Mouse (Mus musculus) left cerebral cortex, postnatal 14 days (tissue): ENCODE measurements at regions not wholly inside any gene's neighbourhood (a gene's known extent, or its start where the extent isn't known, plus 50 kb on each side); places are given as distances from the start of the nearest gene placed in this dataset.

Experiments
- DNase-seq, 2 experiments: peaks; one replicate each; pipeline ENCODE4 v3.0.0; 2021 to 2022; ENCODE audit warnings: low spot score in 2 of 2, mixed read lengths in 1 of 2
- intact Hi-C: fragments of 180-260 bp; cut with DNase I; formaldehyde crosslinking; loops from one replicate; pipeline ENCODE4 v1.15.1; 2025

GRCm38 (mm10) chr5:80766591-80766990 is 253.3 kb upstream of the Adgrl3 start:
- no peak for DNase-seq
- intact Hi-C loops = no loop called here

GRCm38 (mm10) chr5:80783892-80784291 is 236.0 kb upstream of the Adgrl3 start:
- peak; percentile 51 to 93 for DNase-seq
- intact Hi-C loops = no loop called here

- DNase-seq = no peak
- intact Hi-C loops = no loop called here
Observed at GRCm38 (mm10) chr5:80784746-80785145, 235.2 kb upstream of the Adgrl3 start.

- DNase-seq = no peak
- intact Hi-C loops = no loop called here
Observed at GRCm38 (mm10) chr5:80791658-80792057, 228.3 kb upstream of the Adgrl3 start.

GRCm38 (mm10) chr5:80799777-80800176 is 220.2 kb upstream of the Adgrl3 start:
- intact Hi-C loops = no loop called here

GRCm38 (mm10) chr5:80812917-80813316 is 207.0 kb upstream of the Adgrl3 start:
- no peak for DNase-seq
- intact Hi-C loops = no loop called here

More at GRCm38 (mm10) chr5:80799777-80800176, 220.2 kb upstream of the Adgrl3 start:
- DNase-seq = no peak

- intact Hi-C loops = no loop called here
- no peak for DNase-seq
Observed at GRCm38 (mm10) chr5:80819208-80819607, 200.7 kb upstream of the Adgrl3 start.

- DNase-seq = no peak
Observed at GRCm38 (mm10) chr5:80842531-80842930, 177.4 kb upstream of the Adgrl3 start.

GRCm38 (mm10) chr5:80855034-80855433 is 164.9 kb upstream of the Adgrl3 start:
- intact Hi-C loops = no loop called here
- DNase-seq = no peak

More at GRCm38 (mm10) chr5:80842531-80842930, 177.4 kb upstream of the Adgrl3 start:
- intact Hi-C loops = no loop called here

- DNase-seq = no peak
- intact Hi-C loops = no loop called here
Observed at GRCm38 (mm10) chr5:80876600-80876999, 143.3 kb upstream of the Adgrl3 start.

GRCm38 (mm10) chr5:80898230-80898629 is 121.7 kb upstream of the Adgrl3 start:
- intact Hi-C loops = no loop called here
- DNase-seq = no peak

- no peak for DNase-seq
- intact Hi-C loops = no loop called here
Observed at GRCm38 (mm10) chr5:80908771-80909170, 111.2 kb upstream of the Adgrl3 start.

GRCm38 (mm10) chr5:80938791-80939190 is 81.1 kb upstream of the Adgrl3 start:
- intact Hi-C loops = no loop called here

GRCm38 (mm10) chr5:80951861-80952599 is 67.9 kb upstream of the Adgrl3 start:
- intact Hi-C loops = no loop called here
- DNase-seq = no peak

More at GRCm38 (mm10) chr5:80938791-80939190, 81.1 kb upstream of the Adgrl3 start:
- DNase-seq = no peak

GRCm38 (mm10) chr5:80952600-80953218 is 67.2 kb upstream of the Adgrl3 start:
- intact Hi-C loops = no loop called here

More at GRCm38 (mm10) chr5:80952600-80953218, 67.2 kb upstream of the Adgrl3 start:
- no peak for DNase-seq
